Mouse (Mus musculus) forebrain, embryonic 15.5 days (tissue): Measurements from ENCODE around the gene Cacfd1. TPM values are rescaled to one million over a fixed set of nuclear protein-coding genes. Genes with fewer than 3 reads are reported as not detected.
A peak's percentile ranks its signal among the peaks of the same experiment; 100 is the strongest.

ENCODE experiments used
- ATAC-seq: fragments of 200-750 bp; cut with Nextera tagmentation; replicated peaks from 2 replicates; pipeline ENCODE4 v1.8.0; 2017; ENCODE audit warnings: mild to moderate bottlenecking, moderate TSS enrichment, moderate library complexity
- H3K27ac ChIP-seq: fragments of 300-500 bp; sonication (generic); replicated peaks from 2 replicates; pipeline ENCODE4 v1.5.1; 2015; ENCODE audit warnings: mild to moderate bottlenecking, inconsistent platforms
- H3K27me3 ChIP-seq: fragments of 300-500 bp; sonication (generic); 2 replicates; pipeline ENCODE4 v1.6.1; 2015; ENCODE audit warnings: inconsistent platforms
- H3K36me3 ChIP-seq: fragments of 300-500 bp; sonication (generic); 2 replicates; pipeline ENCODE4 v1.6.1; 2015; ENCODE audit warnings: mild to moderate bottlenecking, inconsistent platforms
- H3K4me1 ChIP-seq: fragments of 300-500 bp; sonication (generic); 2 replicates; pipeline ENCODE4 v1.6.1; 2015; ENCODE audit warnings: inconsistent platforms
- H3K4me2 ChIP-seq: fragments of 300-500 bp; sonication (generic); replicated peaks from 2 replicates; pipeline ENCODE4 v1.6.1; 2015; ENCODE audit warnings: mild to moderate bottlenecking, inconsistent platforms
- H3K4me3 ChIP-seq: fragments of 300-500 bp; sonication (generic); 2 replicates; pipeline ENCODE4 v1.5.1; 2015; ENCODE audit warnings: mild to moderate bottlenecking, inconsistent platforms
- H3K9ac ChIP-seq: fragments of 300-500 bp; sonication (generic); replicated peaks from 2 replicates; pipeline ENCODE4 v1.6.1; 2015; ENCODE audit warnings: mild to moderate bottlenecking, inconsistent platforms
- H3K9me3 ChIP-seq: fragments of 300-500 bp; sonication (generic); 2 replicates; pipeline ENCODE4 v1.6.1; 2016; ENCODE audit warnings: inconsistent platforms
- WGBS: fragments of 180-500 bp; shearing (Covaris S2); methylation state at CpG from one replicate; pipeline ENCODE4 v1.1.7; 2015; ENCODE audit warnings: mixed read lengths; 5-methylcytosine and 5-hydroxymethylcytosine counted together
- polyA plus RNA-seq: library from polyadenylated mRNA; unstranded; fragments of >200 nt; fragmentation: Nextera tagmentation; extraction: Ambion mirVana; gene quantifications from 2 replicates; pipeline ENCODE4 v1.2.1, GENCODE M21; 2015

Gene Cacfd1
- 120 and 121 TPM in 2 replicates for polyA plus RNA-seq

DNA sequence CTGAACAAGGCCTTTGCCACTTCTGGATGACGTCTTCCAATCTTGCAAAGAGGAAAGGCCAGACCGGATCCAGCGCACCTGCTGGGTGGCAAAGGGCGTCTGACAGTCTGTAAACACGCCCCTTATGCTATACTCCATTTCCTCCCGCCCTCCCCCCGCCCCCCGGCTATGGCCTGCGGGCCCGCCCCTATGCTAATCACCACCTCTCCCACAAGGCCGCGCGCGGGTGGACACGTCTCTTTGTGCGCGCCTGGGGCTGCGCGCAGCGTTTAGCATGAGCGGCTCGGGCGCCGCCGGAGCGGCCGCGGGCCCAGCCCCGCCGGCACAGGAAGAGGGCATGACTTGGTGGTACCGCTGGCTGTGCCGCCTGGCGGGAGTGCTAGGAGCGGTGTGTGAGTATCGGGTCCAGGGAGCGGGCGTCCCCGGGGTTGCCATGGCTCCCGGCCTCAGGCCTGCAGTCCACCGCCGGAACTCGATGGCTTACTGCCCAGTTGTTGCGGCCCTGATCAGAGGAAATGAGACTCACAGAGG lies at the start of gene Cacfd1:
TSS of gene Cacfd1 (plus strand) at position 213 of the 531 bp plus-strand sequence.
- Histone ChIP-seq H3K36me3 (peaks cover 12% of the 10 kb centered on the region), H3K27me3 (no peaks in the 10 kb centered on the region), H3K27ac (peak within 1 kb of the TSS; percentile 81), H3K9ac (peak within 1 kb of the TSS; percentile 96), H3K4me1 (peaks cover 26% of the 10 kb centered on the region), H3K9me3 (no peaks in the 10 kb centered on the region), H3K4me2 (peak within 1 kb of the TSS; percentile 61), H3K4me3 (peak within 1 kb of the TSS; percentile 77)
- peak; percentile 95 for ATAC-seq
- under 1% methylated on average over 43 of the region's 43 CpGs for WGBS

DNA sequence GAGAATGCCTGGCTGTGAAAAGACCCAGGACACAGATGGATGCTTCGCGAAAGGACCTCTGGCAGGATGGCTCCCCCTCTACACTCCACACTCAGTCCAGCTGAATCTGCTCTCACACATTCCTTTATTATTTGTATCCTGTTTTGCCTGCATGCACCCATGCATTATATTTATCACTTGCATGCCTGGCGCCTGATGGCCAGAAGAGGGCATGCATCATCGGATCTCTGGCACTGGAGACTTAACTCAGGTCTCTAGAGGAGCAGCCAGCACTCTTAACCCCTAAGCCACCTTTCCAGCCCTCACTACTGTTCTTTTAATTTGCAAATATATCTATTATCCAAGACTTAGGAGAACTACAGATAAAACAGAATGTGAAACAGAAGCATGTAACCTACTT lies 49.0 kb upstream of the Cacfd1 start:
- ATAC-seq = no peak
- Histone ChIP-seq H3K27ac (no peak overlapping the region), H3K27me3 (no peaks in the 10 kb centered on the region), H3K4me1 (peaks cover 31% of the 10 kb centered on the region), H3K9me3 (no peaks in the 10 kb centered on the region), H3K9ac (no peak overlapping the region), H3K36me3 (peaks cover 46% of the 10 kb centered on the region), H3K4me2 (no peak overlapping the region), H3K4me3 (no peak overlapping the region)
- WGBS = 74% methylated on average over 4 of the region's 4 CpGs

DNA sequence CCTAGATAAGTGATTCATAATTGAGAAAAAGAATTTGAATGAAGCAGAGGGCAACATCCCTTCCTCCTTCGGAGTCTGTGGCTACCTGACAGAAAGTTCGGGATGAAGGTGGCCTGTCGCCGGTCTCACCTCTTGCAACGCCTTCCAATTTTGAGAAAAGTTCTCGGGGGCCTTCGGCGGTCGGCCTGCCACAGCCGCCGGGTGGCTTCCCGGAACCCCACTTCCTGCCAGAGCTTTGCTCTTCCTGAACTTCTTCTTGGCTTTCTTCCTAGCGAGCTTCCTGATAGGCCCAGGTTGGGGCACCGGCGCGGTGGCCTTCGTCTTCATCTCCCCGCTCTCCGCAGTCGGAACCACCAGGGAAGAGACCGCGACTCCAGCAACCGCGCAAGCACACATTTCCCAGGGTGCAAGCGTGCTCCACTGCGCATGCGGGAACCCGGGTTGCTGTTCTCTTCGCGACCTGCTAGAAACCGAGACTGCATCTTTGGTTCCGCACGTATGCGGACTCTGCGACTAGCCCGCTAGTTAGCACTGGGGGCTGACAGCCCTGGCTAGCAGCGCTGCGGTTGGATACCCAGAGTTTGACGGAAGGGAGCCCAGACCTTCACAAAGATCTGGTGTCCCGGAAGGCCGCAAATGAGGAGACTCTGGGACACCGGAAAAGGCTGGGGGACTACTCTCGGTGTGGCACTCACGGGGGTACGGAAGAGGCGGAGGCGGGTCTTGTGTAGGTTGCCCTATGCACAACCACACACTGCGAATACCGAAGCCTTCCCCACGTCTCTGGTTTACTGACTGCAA lies 45.6 kb upstream of the Cacfd1 start, which contains the start of gene Rexo4:
TSS of gene Rexo4 (minus strand) at position 464 of the 801 bp plus-strand sequence.
- peaks cover 16% of the 10 kb centered on the region for H3K36me3 ChIP-seq
- peak; percentile 98 for ATAC-seq
- under 1% methylated on average over 50 of the region's 50 CpGs for WGBS
- H3K27me3 ChIP-seq = no peaks in the 10 kb centered on the region
- H3K4me2 ChIP-seq = peak within 1 kb of the TSS; percentile 86
- H3K4me3 ChIP-seq = peak within 1 kb of the TSS; percentile 81
- H3K9me3 ChIP-seq = no peaks in the 10 kb centered on the region
- peak within 1 kb of the TSS; percentile 98 for H3K27ac ChIP-seq
- peaks cover 31% of the 10 kb centered on the region for H3K4me1 ChIP-seq
- peak within 1 kb of the TSS; percentile 84 for H3K9ac ChIP-seq

DNA sequence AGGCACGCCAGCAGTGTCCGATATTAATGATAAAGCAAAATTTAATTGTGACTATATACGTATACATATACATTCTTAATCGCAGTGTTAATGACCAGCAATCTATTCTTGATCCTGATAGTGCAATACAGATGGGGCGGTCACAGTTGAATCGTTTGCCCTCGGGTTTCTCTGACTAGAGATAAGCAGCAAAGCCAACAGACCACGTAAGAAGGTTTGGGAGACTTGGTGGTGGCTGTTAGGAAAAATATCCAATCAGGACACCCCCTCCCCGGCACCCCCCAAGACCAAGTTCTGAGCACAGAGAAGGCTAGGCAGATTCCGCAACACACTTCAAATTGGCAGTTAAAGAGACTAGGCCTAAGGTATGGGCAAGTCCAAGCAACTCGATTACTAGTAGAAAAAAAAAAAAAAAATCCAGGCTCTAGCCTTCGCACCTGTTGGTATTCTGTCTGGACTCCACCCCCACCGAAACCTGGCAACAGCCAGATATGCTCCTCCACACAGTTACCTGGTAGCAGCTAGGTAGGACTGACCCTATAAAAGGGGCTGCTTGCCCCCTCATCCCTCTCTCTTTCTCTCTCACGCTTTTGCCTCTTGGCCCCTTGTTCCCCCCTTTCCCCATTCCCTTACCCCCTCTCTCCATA lies 44.9 kb upstream of the Cacfd1 start:
- Histone ChIP-seq H3K9me3 (no peaks in the 10 kb centered on the region), H3K27me3 (no peaks in the 10 kb centered on the region), H3K9ac (peak overlapping the region; percentile 84), H3K4me1 (peaks cover 31% of the 10 kb centered on the region), H3K27ac (peak overlapping the region; percentile 98), H3K36me3 (peaks cover 12% of the 10 kb centered on the region), H3K4me2 (peak overlapping the region; percentile 86), H3K4me3 (peak overlapping the region; percentile 81)
- ATAC-seq = no peak
- 17% methylated on average over 14 of the region's 14 CpGs for WGBS

DNA sequence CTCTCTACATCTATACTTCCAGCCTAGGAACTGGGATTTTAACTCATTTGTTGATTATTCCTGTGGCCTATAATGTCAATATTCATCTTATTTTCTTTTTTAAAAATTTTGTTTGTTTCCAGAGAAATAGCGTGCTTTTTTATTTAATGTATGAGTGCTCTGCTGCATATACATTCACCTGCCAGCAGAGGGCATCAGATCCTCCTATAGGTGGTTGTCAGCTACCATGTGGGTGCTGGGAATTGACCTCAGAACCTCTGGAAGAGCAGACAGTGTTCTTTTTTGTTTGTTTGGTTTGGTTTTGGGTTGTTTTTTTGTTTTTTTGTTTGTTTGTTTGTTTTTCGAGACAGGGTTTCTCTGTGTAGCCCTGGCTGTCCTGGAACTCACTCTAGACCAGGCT lies 42.5 kb upstream of the Cacfd1 start:
- Histone ChIP-seq H3K9me3 (no peaks in the 10 kb centered on the region), H3K4me3 (no peak overlapping the region), H3K4me2 (no peak overlapping the region), H3K27me3 (no peaks in the 10 kb centered on the region), H3K36me3 (no peaks in the 10 kb centered on the region), H3K9ac (no peak overlapping the region), H3K4me1 (peaks cover 21% of the 10 kb centered on the region), H3K27ac (no peak overlapping the region)
- WGBS = 78% methylated on average over 2 of the region's 2 CpGs
- no peak for ATAC-seq

DNA sequence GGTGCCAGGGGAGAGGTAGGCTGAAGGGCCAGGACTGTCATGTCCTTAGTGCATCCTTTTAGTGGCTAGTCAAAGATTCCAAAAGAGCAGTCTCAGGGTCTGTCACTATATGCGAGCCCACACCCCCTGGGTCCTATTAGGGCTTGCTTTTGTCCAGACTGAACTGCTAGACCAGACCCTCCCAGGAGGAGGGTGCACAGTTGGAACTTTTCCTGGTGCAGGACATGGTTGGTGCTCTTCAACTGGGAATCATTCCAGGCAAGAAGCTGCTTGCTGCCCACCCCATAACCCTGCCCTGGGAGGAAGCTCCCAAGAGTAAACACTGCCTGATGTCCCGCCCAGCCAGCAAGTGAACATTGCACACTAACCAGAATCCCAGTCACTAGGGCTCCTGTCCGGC lies 36.6 kb upstream of the Cacfd1 start, which contains the start of gene Adamts13:
TSS of gene Adamts13 (plus strand) at position 301 of the 400 bp plus-strand sequence.
- no peaks in the 10 kb centered on the region for H3K27me3 ChIP-seq
- no peak for ATAC-seq
- no peak within 1 kb of the TSS for H3K27ac ChIP-seq
- H3K9me3 ChIP-seq = no peaks in the 10 kb centered on the region
- no peak within 1 kb of the TSS for H3K9ac ChIP-seq
- 71% methylated on average over 3 of the region's 3 CpGs for WGBS
- H3K4me2 ChIP-seq = no peak within 1 kb of the TSS
- H3K4me1 ChIP-seq = no peaks in the 10 kb centered on the region
- no peak within 1 kb of the TSS for H3K4me3 ChIP-seq
- no peaks in the 10 kb centered on the region for H3K36me3 ChIP-seq

DNA sequence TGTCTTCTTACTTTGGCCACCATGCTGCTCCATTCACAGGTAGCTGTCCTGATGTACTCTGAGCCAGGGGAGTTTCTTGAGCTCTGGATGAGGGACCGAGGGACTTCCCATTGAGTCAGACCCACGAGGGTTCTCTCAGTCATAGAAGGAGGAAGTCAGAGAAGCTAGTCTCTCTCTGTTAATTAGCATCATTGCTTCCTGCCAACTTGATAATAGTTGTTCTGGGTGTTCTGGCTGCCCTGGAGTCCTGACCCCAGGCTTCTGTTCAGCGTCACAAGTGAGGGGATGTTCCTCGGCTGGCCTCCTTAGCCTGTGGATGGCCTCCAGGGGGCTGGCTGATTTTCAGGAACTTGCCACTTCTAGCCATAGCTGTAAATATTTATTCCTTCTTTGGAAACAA lies 35.8 kb upstream of the Cacfd1 start:
- no peaks in the 10 kb centered on the region for H3K27me3 ChIP-seq
- no peak overlapping the region for H3K4me3 ChIP-seq
- WGBS = 69% methylated on average over 4 of the region's 4 CpGs
- no peak for ATAC-seq
- no peak overlapping the region for H3K9ac ChIP-seq
- no peak overlapping the region for H3K27ac ChIP-seq
- H3K9me3 ChIP-seq = no peaks in the 10 kb centered on the region
- no peaks in the 10 kb centered on the region for H3K36me3 ChIP-seq
- H3K4me2 ChIP-seq = no peak overlapping the region
- H3K4me1 ChIP-seq = no peaks in the 10 kb centered on the region

DNA sequence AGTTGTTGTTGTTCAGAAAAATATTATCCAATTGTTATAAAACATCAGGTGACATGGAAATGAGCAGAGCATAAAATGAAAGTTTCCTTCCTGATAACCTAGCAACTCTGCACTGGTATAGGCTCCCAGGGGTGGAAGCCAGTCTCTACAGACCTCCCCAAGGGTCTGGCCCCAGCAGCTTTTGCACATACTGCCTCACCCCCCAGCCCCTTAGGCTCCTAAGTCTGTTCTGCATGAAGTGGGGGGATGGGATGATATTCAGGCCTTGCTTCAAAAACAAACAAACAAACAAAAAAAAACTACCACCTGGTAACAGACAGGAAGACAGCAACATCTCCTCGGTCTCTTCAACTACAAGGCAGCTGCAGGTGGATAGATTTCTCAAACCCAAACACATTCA lies 29.4 kb upstream of the Cacfd1 start:
- H3K4me1 ChIP-seq = no peaks in the 10 kb centered on the region
- no peak overlapping the region for H3K4me2 ChIP-seq
- WGBS = 64% methylated on average over 1 of the region's 1 CpGs
- no peak overlapping the region for H3K27ac ChIP-seq
- H3K9ac ChIP-seq = no peak overlapping the region
- no peaks in the 10 kb centered on the region for H3K36me3 ChIP-seq
- no peak overlapping the region for H3K4me3 ChIP-seq
- ATAC-seq = no peak
- no peaks in the 10 kb centered on the region for H3K27me3 ChIP-seq
- H3K9me3 ChIP-seq = no peaks in the 10 kb centered on the region

DNA sequence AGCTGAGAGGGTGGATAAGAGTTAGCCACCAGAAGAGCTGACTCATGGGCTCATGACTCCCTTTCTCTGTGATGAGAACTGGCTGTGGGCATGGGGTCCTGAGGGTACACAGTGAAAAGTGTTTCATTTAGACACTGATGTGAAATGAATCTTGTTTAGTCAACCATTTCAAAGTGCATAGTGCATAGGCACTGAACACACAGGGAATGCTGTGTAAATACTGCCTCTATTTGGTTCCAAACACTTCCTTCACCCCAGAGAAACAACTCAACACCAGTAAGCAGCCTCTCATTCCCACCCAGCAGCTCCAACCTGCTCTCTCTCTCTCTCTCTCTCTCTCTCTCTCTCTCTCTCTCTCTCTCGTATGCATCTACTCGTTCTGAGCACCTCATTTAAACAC lies 25.5 kb upstream of the Cacfd1 start:
- Histone ChIP-seq H3K4me3 (no peak overlapping the region), H3K9me3 (no peaks in the 10 kb centered on the region), H3K27me3 (no peaks in the 10 kb centered on the region), H3K4me2 (no peak overlapping the region), H3K27ac (no peak overlapping the region), H3K36me3 (no peaks in the 10 kb centered on the region), H3K4me1 (no peaks in the 10 kb centered on the region), H3K9ac (no peak overlapping the region)
- WGBS = 73% methylated on average over 2 of the region's 2 CpGs
- ATAC-seq = no peak

DNA sequence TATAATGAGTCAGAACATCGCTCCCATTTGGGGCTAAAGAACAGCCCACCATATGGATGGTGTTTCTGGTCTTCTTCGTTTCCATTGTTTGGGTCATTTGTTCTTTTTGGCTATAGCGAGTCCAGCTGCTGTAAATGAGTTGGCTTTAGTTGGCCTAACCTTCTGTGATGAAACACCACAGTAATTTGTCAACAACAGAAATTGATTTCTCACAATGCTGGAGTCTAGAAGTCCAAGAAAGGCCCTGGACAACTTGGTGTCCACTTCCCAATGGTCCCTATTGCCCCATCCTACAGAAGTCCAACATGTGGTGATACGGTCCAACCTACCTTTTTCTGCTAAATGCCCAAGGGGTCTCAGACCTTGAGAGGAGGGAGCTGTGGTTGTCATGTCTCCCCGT lies 25.1 kb upstream of the Cacfd1 start:
- H3K36me3 ChIP-seq = no peaks in the 10 kb centered on the region
- H3K27me3 ChIP-seq = no peaks in the 10 kb centered on the region
- no peak overlapping the region for H3K4me2 ChIP-seq
- H3K9me3 ChIP-seq = no peaks in the 10 kb centered on the region
- WGBS = 89% methylated on average over 5 of the region's 5 CpGs
- no peak for ATAC-seq
- H3K27ac ChIP-seq = no peak overlapping the region
- no peak overlapping the region for H3K4me3 ChIP-seq
- no peaks in the 10 kb centered on the region for H3K4me1 ChIP-seq
- no peak overlapping the region for H3K9ac ChIP-seq

DNA sequence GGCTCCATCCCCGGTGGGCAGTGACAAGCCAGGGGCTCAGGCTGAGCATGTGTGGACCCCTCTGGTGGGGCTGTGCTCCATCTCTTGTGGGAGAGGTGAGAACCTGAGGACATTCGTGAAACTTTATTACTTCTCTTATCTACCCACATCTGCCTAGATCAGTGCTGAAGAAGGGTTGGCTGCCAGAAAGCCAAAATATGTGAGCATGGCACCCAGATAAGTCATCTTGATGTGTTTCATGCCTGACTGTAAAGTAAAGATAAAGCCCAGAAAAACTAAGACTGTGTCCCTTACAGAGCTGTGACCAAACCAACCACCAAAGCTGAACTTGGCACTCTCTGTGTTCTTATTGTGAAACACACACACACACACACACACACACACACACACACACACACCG lies 15.8 kb upstream of the Cacfd1 start:
- H3K27me3 ChIP-seq = no peaks in the 10 kb centered on the region
- ATAC-seq = no peak
- no peak overlapping the region for H3K27ac ChIP-seq
- WGBS = 85% methylated on average over 3 of the region's 3 CpGs
- H3K4me2 ChIP-seq = no peak overlapping the region
- H3K9ac ChIP-seq = no peak overlapping the region
- no peaks in the 10 kb centered on the region for H3K36me3 ChIP-seq
- no peak overlapping the region for H3K4me3 ChIP-seq
- no peaks in the 10 kb centered on the region for H3K4me1 ChIP-seq
- no peaks in the 10 kb centered on the region for H3K9me3 ChIP-seq

DNA sequence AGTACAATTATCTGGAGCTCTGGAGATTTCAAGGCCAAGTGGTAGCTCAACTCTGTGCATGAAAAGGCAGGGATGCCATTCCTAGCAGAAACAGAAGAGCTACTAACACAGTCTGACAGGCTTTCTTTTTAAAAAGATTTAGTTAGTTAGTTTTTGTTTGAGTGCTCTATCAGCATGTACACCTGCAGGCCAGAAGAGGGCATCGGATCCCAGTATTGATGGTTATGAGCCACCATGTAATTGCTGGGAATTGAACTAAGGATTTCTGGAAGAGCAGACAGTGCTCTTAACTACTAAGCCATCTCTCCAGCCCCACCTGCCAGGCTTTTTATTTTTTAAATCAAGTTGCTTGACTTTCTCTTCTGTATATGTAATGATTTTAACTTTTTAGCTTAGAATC lies 12.2 kb upstream of the Cacfd1 start:
- Histone ChIP-seq H3K9ac (no peak overlapping the region), H3K9me3 (no peaks in the 10 kb centered on the region), H3K4me2 (no peak overlapping the region), H3K27me3 (no peaks in the 10 kb centered on the region), H3K4me3 (no peak overlapping the region), H3K36me3 (no peaks in the 10 kb centered on the region), H3K27ac (no peak overlapping the region), H3K4me1 (no peaks in the 10 kb centered on the region)
- WGBS = 86% methylated on average over 1 of the region's 1 CpGs
- no peak for ATAC-seq
